Mouse (Mus musculus) embryonic facial prominence, embryonic 15.5 days (tissue): ENCODE measurements around the gene Cirbp. TPM values are rescaled to one million over a fixed set of nuclear protein-coding genes. Genes with fewer than 3 reads are reported as not detected.

Experiments used
- ATAC-seq: fragments of 200-750 bp; cut with Nextera tagmentation; 2 replicates; pipeline ENCODE4 v1.8.0; 2017; ENCODE audit warnings: low read depth, moderate TSS enrichment; ENCODE audit not compliant: insufficient number of reproducible peaks, low FRiP score, low TSS enrichment
- H3K27ac ChIP-seq: fragments of 300-500 bp; sonication (generic); replicated peaks from 2 replicates; pipeline ENCODE4 v1.5.1; 2015; ENCODE audit warnings: mild to moderate bottlenecking, inconsistent platforms
- H3K27me3 ChIP-seq: fragments of 300-500 bp; sonication (generic); 2 replicates; pipeline ENCODE4 v1.6.1; 2015; ENCODE audit warnings: inconsistent platforms
- H3K36me3 ChIP-seq: fragments of 300-500 bp; sonication (generic); 2 replicates; pipeline ENCODE4 v1.6.1; 2015; ENCODE audit warnings: mild to moderate bottlenecking, inconsistent platforms
- H3K4me1 ChIP-seq: fragments of 300-500 bp; sonication (generic); 2 replicates; pipeline ENCODE4 v1.6.1; 2015; ENCODE audit warnings: inconsistent platforms
- H3K4me2 ChIP-seq: fragments of 300-500 bp; sonication (generic); replicated peaks from 2 replicates; pipeline ENCODE4 v1.6.1; 2015; ENCODE audit warnings: mild to moderate bottlenecking, inconsistent platforms
- H3K4me3 ChIP-seq: fragments of 300-500 bp; sonication (generic); replicated peaks from 2 replicates; pipeline ENCODE4 v1.5.1; 2015; ENCODE audit warnings: mild to moderate bottlenecking, inconsistent platforms
- H3K9ac ChIP-seq: fragments of 300-500 bp; sonication (generic); 2 replicates; pipeline ENCODE4 v1.6.1; 2015; ENCODE audit warnings: inconsistent platforms
- H3K9me3 ChIP-seq: fragments of 300-500 bp; sonication (generic); replicated peaks from 2 replicates; pipeline ENCODE4 v1.6.1; 2016; ENCODE audit warnings: inconsistent platforms
- WGBS: fragments of 180-500 bp; shearing (Covaris S2); methylation state at CpG from one replicate; pipeline ENCODE4 v1.1.7; 2015; 5-methylcytosine and 5-hydroxymethylcytosine counted together
- polyA plus RNA-seq: library from polyadenylated mRNA; unstranded; fragments of >200 nt; fragmentation: Nextera tagmentation; extraction: Ambion mirVana; gene quantifications from 2 replicates; pipeline ENCODE4 v1.2.1, GENCODE M21; 2015

The Cirbp gene
- polyA plus RNA-seq, 1 experiment from 2014 or later: 116 TPM

DNA sequence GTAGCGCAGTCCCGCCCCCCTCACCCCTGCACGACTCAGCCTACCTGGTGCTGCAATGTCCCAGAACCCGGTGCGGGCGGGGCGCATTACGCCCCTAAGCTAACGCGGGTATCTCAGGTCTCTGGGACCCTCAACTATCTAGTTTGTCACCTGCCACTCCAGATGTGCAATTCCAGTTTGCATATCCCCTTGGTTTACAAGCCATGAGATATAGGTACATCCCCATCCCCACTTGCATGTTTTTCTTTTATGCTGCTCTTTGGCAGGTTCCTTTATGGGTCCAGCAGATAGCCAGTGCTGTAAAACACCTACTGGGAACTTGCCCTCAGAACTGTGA, 26.4 kb upstream of the Cirbp start:
- Histone ChIP-seq H3K9me3 (no peaks in the 10 kb centered on the region), H3K27me3 (peaks cover 13% of the 10 kb centered on the region)
- WGBS: 0% methylated on average over 10 of the region's 10 CpGs

DNA sequence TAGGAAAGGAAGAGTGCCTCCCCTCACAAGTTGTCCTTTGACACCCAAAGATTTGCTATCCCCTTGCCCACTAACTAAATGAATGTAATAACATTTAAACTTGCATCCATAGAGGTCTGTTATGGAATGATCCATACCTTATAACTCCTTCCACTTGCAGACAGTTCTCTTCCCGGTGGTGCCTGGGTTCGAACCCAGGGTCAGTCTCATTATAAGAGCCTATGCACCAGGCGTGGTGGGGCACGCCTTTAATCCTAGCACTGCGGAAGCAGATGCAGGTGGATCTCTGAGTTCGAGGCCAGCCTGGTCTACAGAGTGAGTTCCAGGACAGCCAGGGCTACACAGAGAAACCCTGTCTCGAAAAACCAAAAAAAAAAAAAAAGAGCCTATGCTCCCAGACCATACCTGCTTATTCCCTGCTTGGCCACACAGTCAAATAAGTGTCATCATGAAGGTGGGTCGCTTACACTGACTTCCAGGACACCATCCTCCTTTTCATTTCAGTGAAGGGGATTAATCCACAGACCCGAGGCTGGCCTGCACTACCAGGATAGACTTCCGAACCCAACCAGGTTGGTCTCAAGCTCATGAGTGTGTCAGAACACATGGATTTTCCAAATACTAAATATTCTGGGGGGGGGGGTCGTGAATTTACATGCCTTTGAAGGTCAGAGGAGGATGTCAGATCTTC, 25.7 kb upstream of the Cirbp start:
- Histone ChIP-seq H3K27me3 (peaks cover 13% of the 10 kb centered on the region), H3K9me3 (no peaks in the 10 kb centered on the region), H3K4me3 (no peak overlapping the region), H3K4me1 (peaks cover 70% of the 10 kb centered on the region), H3K9ac (no peak overlapping the region), H3K27ac (0 out of 2 replicates have a peak overlapping the region, but pooled peaks have one; percentile 90), H3K36me3 (peaks cover 29% of the 10 kb centered on the region), H3K4me2 (no peak overlapping the region)
- 73% methylated on average over 11 of the region's 11 CpGs for WGBS
- ATAC-seq: no peak

More for the DNA sequence above, 26.4 kb upstream of the Cirbp start:
- Histone ChIP-seq H3K27ac (peak overlapping the region; percentile 79; the same call in 1 of the 2 replicates), H3K4me2 (peak overlapping the region; percentile 85), H3K36me3 (peaks cover 29% of the 10 kb centered on the region), H3K4me1 (peaks cover 66% of the 10 kb centered on the region), H3K9ac (peak overlapping the region; percentile 62), H3K4me3 (peak overlapping the region; percentile 61)
- no peak for ATAC-seq

DNA sequence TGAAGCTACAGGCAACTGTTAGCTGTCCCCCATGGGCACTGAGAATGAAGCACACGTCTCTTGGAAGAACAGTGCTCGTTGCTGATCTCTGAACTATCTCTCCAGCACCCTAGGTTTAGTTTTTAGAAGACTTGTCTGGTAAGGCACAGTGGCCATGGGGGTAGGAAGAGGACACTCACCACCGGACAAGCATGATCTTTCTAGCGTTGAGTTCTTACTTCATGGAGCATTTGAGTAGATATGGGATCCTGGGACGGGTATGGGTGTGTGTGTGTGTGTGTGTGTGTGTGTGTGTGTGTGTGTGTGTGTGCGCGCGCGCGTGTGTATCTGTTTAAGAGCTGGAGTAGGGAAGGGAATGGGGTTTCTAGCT, 25.1 kb upstream of the Cirbp start, which contains the start of gene Cbarp:
Gene Cbarp, minus strand, starts transcription at position 170 of the 370 bp plus-strand sequence.
- Histone ChIP-seq H3K4me3 (peak within 1 kb of the TSS; percentile 79), H3K36me3 (peaks cover 28% of the 10 kb centered on the region), H3K9me3 (no peaks in the 10 kb centered on the region), H3K4me1 (peaks cover 75% of the 10 kb centered on the region), H3K9ac (peak within 1 kb of the TSS; percentile 31; the same call in 1 of the 2 replicates), H3K27me3 (peaks cover 13% of the 10 kb centered on the region), H3K4me2 (peak within 1 kb of the TSS; percentile 85), H3K27ac (peak within 1 kb of the TSS; percentile 90)
- 71% methylated on average over 10 of the region's 10 CpGs for WGBS
- no peak for ATAC-seq

- Histone ChIP-seq H3K4me2 (peak overlapping the region; percentile 74), H3K9ac (peak overlapping the region; percentile 31; the same call in 1 of the 2 replicates), H3K27me3 (peaks cover 13% of the 10 kb centered on the region), H3K36me3 (peaks cover 23% of the 10 kb centered on the region), H3K4me1 (peaks cover 80% of the 10 kb centered on the region), H3K9me3 (no peaks in the 10 kb centered on the region), H3K4me3 (peak overlapping the region; percentile 79), H3K27ac (peak overlapping the region; percentile 90)
- peak; percentile 71 for ATAC-seq
- WGBS: under 1% methylated on average over 29 of the region's 29 CpGs
Measured at GRCm38 (mm10) chr10:80141243-80141642, 24.5 kb upstream of the Cirbp start.

- under 1% methylated on average over 43 of the region's 43 CpGs for WGBS
- Histone ChIP-seq H3K4me2 (peak overlapping the region; percentile 74), H3K9ac (peak overlapping the region; percentile 83), H3K4me3 (peak overlapping the region; percentile 79), H3K36me3 (peaks cover 23% of the 10 kb centered on the region), H3K27me3 (peaks cover 8% of the 10 kb centered on the region), H3K9me3 (no peaks in the 10 kb centered on the region), H3K4me1 (peaks cover 80% of the 10 kb centered on the region), H3K27ac (peak overlapping the region; percentile 90)
- ATAC-seq: peak; percentile 86
Measured at GRCm38 (mm10) chr10:80141786-80142529, 23.8 kb upstream of the Cirbp start.

GRCm38 (mm10) chr10:80142530-80142925, 23.3 kb upstream of the Cirbp start:
- H3K27me3 ChIP-seq: peaks cover 5% of the 10 kb centered on the region; the same call in 1 of the 2 replicates
- under 1% methylated on average over 15 of the region's 15 CpGs for WGBS
- H3K4me1 ChIP-seq: peaks cover 80% of the 10 kb centered on the region

DNA sequence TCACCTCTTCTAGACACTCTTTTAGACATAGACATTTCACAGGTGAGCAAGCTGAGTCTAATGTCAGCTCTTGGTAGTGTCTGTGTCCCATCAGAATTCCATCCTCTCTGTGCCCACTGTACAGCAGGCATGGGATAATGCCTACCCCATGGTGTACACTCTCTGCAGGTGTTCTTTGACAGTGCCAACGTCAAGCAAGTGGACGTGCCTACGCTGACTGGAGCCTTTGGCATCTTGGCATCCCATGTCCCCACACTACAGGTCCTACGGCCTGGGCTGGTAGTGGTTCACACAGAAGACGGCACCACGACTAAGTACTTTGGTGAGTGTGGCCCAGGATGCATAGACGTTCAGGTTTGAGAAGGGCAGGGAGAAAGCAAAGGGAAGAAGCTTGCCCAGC, 22.1 kb upstream of the Cirbp start:
- Histone ChIP-seq H3K9ac (no peak overlapping the region), H3K4me2 (no peak overlapping the region; the same call in 1 of the 2 replicates), H3K36me3 (peaks cover 23% of the 10 kb centered on the region), H3K9me3 (no peaks in the 10 kb centered on the region), H3K27ac (no peak overlapping the region), H3K27me3 (no peaks in the 10 kb centered on the region; the same call in 1 of the 2 replicates), H3K4me3 (no peak overlapping the region), H3K4me1 (peaks cover 74% of the 10 kb centered on the region)
- 91% methylated on average over 7 of the region's 7 CpGs for WGBS
- ATAC-seq: no peak

More at GRCm38 (mm10) chr10:80142530-80142925, 23.3 kb upstream of the Cirbp start:
- H3K27ac ChIP-seq: peak overlapping the region; percentile 90
- H3K4me3 ChIP-seq: peak overlapping the region; percentile 79
- ATAC-seq: no peak
- H3K9ac ChIP-seq: peak overlapping the region; percentile 83
- no peaks in the 10 kb centered on the region for H3K9me3 ChIP-seq
- H3K4me2 ChIP-seq: peak overlapping the region; percentile 74
- H3K36me3 ChIP-seq: peaks cover 23% of the 10 kb centered on the region

- Histone ChIP-seq H3K9me3 (no peaks in the 10 kb centered on the region), H3K36me3 (peaks cover 23% of the 10 kb centered on the region), H3K4me1 (peaks cover 71% of the 10 kb centered on the region), H3K9ac (no peak overlapping the region), H3K27ac (no peak overlapping the region), H3K27me3 (no peaks in the 10 kb centered on the region), H3K4me3 (no peak overlapping the region), H3K4me2 (no peak overlapping the region)
- no peak for ATAC-seq
- 89% methylated on average over 12 of the region's 12 CpGs for WGBS
Measured at GRCm38 (mm10) chr10:80144159-80144558, 21.6 kb upstream of the Cirbp start.

DNA sequence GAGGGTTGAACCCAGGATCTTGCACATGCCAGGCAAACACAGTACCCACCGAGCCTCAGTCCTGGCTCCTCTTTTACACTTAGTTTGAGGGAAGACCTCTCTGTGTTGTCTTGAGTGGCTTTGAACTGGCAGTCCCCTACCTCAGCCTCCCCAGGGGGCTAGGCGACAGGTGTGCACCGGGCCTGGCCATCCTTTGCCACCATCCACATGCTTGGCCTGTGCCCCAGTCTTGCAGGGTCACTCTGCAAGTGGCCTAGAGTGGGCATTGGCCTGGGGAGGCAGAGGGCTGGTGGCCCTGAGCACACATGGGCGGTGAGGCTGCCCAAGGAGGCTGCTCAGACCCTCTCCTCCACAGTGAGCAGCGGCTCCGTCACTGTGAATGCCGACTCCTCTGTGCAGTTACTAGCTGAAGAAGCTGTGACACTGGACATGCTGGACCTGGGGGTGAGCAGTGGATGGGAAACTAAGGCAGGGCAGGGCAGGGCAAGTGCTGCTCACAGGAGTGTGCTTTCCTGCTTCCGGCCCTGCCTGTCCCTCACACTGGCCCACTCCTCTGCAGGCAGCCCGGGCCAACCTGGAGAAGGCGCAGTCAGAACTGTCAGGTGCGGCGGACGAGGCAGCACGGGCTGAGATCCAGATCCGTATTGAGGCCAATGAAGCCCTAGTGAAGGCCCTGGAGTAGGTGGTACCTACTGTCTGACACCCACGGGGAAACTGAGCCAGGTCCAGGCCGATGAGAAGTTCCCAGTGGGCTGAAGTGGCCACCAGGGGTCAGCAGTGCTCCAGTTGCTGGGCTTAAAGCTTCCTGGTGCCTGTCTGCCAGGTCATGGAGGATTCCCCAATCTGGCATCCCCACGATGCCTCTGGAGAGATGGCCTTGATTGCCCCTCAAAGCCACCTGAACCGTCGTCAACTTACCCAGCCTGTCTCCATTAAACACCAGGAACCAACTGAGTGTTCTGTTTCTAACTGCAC, 20.6 kb upstream of the Cirbp start:
- Histone ChIP-seq H3K9ac (no peak overlapping the region), H3K36me3 (peaks cover 23% of the 10 kb centered on the region), H3K9me3 (no peaks in the 10 kb centered on the region), H3K27ac (peak overlapping the region; percentile 100), H3K4me3 (no peak overlapping the region), H3K27me3 (no peaks in the 10 kb centered on the region), H3K4me2 (no peak overlapping the region), H3K4me1 (peaks cover 65% of the 10 kb centered on the region)
- ATAC-seq: no peak
- WGBS: 67% methylated on average over 20 of the region's 20 CpGs

DNA sequence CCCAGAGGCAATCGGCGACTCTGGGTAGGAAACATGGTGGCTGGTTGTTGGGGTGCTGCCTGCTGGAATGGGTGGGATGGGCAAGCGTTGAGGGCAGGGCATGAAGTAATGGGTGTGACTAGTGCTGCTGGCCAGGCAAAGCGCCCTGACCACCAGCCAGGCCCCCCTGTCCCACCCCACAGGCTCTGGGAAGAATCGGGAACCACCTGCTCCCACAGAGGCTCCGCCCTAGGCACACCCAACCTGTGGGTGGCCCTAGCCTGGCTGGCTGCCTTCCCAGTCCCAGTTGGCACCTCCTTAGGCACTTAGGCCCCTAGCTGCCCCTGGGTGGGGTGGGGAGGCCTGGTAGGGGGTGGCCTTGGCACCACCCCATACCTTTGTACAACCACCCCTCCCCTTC, 19.9 kb upstream of the Cirbp start:
- H3K4me2 ChIP-seq: 0 out of 2 replicates have a peak overlapping the region, but pooled peaks have one; percentile 4
- no peaks in the 10 kb centered on the region for H3K27me3 ChIP-seq
- 57% methylated on average over 6 of the region's 6 CpGs for WGBS
- ATAC-seq: no peak
- peaks cover 61% of the 10 kb centered on the region for H3K4me1 ChIP-seq
- no peaks in the 10 kb centered on the region for H3K9me3 ChIP-seq
- H3K27ac ChIP-seq: peak overlapping the region; percentile 100
- 0 out of 2 replicates have a peak overlapping the region, but pooled peaks have one; percentile 2 for H3K4me3 ChIP-seq
- peaks cover 23% of the 10 kb centered on the region for H3K36me3 ChIP-seq
- H3K9ac ChIP-seq: no peak overlapping the region
